Mouse (Mus musculus): ENCODE measurements at regions not wholly inside any gene's neighbourhood (a gene's known extent, or its start where the extent isn't known, plus 50 kb on each side); places are given as distances from the start of the nearest gene placed in this dataset.
"Not testable (repeated sequence)": the region's sequence is repeated elsewhere in the genome, so short reads cannot be mapped to it uniquely, and the experiment has no call there.

DNA sequence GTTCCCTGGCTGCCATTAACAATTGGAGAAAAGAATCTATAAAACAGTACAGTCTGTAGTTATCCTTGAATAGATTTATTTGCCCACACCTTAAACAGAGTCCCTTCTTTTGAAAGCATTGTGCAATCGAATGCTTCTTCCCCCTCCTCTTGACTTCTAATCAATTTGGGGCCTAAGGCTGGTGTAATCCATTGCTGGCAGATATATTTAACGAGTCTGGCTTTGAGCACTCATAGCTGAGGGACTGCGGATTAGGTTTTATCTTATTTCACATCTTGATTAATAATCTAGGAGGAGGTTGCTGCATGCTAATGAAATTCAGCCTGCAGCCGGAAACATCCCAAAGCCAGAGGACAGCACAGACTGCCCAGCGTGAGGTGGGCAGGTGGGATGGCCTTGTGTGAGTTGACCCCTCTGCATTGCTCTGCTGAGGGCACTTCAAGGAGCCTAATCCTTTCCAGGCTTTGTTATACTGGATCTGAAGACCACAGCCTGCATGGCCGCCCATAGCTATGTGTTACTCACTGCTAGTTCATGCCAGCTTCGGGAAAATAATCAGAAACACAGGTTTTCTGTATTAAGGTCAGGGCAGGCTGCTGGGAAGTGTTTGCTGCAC is 163.6 kb downstream of the Mterf1b start:
- no peak for DNase-seq

DNA sequence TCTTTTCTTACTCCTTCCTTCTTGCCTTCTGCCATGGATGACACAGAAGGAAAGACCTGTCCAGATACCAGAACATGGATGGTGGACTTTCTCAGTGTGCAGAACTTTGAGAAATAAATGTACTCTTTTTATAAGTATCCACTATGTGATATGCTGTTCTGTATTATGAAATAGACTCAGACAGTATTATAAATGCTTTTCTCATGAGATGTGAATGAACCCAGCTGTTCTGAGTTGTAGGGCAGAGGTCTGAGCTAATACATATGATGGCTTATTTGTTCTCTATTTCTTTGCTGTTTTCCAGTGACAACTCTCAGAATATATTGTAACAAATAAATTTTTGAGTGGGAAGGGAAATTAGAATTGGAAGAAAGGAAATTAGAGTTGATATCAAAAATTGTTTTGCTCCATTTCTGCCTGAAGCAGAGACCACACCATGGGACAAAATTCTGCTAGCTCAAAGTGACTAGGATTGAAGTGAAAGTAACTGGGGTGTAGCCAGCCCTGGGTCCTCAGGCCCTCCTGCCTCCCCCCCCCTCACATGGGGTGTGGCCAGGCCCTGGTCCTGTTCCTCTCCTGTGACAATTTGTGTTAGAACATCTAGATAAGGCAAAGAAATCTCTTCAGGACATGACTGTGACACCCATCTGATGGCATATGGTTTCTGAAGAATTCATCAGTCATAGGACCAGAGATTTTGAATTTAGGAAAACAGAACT is 164.5 kb downstream of the Mterf1b start:
- not testable (repeated sequence) for DNase-seq

DNA sequence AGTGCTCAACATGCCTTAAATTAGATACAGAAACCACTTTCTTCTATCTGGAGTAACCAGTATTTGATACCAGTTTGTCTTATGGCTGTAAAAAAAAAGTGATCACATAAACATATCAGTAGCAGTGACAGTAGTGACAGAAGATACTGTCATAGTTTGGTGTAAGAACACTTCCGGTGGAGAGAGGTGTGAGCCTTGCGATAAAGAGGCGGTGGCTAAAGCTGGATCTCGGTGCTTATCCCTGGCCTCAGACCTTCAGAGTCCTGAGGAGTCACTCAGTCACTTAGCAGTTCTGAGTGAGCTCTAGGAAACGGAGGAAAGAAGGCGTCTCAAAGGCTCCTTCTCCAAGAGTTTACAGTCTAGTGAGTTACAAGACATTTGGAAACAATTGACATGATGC is 169.4 kb downstream of the Mterf1b start:
- not testable (repeated sequence) for DNase-seq

DNA sequence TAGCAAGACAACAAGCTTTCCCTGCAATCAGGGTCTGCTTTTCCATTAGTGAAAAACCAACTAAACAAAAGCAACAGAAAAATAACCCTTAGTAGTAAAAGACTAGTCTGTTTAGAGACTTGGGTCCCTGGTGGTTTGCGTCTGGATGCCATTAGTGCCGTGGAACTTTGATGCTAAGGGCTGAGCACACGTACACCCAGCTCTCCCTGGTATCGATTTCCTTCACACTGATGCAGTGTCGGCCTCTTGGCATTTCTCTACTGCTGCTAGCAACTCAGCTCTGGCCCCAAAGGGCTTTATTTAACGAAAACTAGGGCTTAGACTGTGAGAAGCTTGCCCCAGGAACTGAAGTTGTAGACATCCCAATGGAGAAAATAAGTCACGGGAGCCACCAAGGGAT is 192.6 kb downstream of the Mterf1b start:
- not testable (repeated sequence) for DNase-seq

DNA sequence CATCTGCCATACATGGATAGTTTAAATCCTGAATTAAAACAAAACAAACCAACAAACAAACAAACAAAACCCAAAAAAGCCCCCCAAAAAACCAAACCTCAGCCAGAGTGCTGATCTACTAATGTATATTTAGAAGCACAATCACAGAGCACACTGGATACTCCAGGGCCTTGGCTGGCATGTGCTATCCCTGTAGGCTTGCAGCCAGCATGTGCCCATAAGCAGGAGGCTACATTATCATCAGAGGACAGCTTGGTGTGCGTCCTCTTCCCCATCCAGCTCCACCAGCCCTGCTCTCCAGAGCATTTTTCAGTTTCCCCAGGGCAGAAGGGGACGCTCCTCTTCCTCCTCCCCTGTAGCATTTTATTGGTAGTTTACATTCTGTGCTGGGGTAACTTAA is 198.9 kb downstream of the Mterf1b start:
- DNase-seq = no peak

DNA sequence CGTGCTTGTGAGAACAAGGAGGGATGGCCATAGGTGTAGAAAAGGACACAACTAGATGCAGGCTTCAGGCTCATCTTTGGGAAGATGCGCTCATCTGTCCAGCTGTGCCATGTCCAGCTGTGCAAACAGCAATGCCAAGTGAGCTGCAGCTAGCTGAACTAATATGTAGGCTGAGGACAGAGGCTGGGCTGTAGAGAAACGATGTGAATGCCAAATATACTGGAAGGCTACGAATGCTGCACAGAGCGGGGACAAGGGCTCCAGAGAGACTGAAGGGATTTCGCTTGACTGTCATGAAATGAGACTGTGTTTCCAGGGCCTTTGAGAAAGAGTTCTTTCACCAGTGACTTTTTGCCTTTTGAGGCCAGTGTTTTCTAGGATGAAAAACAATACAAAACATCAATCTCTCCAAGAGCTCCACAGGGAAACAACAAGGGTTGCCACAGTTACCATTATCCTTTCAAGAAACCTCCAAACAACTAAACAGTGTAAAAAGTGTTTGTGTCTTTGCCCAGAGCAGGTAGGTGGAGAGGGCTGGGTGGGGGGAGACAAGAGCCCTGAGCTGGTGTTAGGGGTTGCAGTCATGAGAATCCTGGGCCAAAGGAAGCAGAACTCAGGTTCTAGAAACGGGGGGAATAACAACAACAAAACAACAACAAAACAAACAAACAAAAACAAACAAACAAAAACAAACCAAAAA is 202.3 kb downstream of the Mterf1b start:
- not testable (repeated sequence) for DNase-seq

DNA sequence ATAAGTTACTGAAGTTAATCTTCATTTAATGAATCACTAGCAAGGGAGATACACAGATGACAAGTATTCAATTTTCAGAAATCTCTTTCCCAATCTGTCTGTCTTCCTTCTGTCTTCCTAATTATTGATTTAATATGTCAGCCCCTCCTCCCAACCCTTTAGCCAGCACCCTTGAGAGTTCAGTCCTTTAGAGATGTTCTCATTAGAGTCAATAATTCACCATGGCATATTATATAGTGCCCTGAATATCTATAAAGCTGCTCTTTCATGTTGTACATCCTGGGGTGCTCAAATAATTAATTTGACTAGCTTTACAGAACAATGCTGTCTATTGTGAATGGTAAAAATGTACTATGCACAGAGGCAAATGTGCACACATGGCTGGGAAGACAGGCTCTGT is 205.9 kb downstream of the Mterf1b start:
- DNase-seq = no peak

DNA sequence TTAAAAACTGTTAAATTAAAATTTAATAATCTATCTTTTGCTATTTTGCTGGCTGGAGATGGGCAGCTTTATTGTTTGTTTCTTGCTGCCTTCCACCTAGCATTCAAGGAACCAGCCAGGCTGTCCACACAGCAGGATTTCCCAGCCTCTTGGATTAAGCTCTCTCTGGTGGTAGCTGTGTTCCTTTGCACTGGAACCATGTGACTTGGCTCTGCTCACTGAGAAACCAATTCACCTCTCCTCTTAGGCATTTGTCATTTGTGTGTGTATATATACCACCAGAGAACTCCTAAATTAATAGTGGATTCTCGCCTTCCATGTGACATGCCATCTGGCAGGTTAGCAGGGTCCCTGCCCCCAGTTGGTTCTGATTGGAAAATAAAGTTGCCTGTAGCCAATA is 225.6 kb downstream of the Mterf1b start:
- DNase-seq = no peak

Measured in adrenal gland, postnatal 10 days (tissue).